Mouse (Mus musculus): Measurements from ENCODE around the gene Fastk. TPM values are rescaled to one million over a fixed set of nuclear protein-coding genes. Genes with fewer than 3 reads are reported as not detected.

The Fastk gene
- polyA plus RNA-seq, 1 experiment from 2014 or later = 108 TPM

GRCm38 (mm10) chr5:24394165-24394894, 50.8 kb downstream of the Fastk start:
- Histone ChIP-seq H3K9me3 (no peaks in the 10 kb centered on the region), H3K36me3 (no peaks in the 10 kb centered on the region), H3K4me2 (peak overlapping the region; percentile 51), H3K4me1 (peaks cover 8% of the 10 kb centered on the region; the same call in 1 of the 2 replicates), H3K27ac (peak overlapping the region; percentile 85), H3K27me3 (0 out of 2 replicates have a peak, but pooled peaks cover 6% of the 10 kb centered on the region), H3K4me3 (peak overlapping the region; percentile 64), H3K9ac (no peak overlapping the region)
- WGBS = under 1% methylated on average over 36 of the region's 36 CpGs
- peak; percentile 96 for ATAC-seq (ENCODE audit: insufficient number of reproducible peaks, low FRiP score, low TSS enrichment, low read depth)

GRCm38 (mm10) chr5:24393392-24393997, 51.6 kb downstream of the Fastk start, which contains the start of gene Abcb8:
Gene Abcb8 (plus strand): TSS chr5:24393663.
- Histone ChIP-seq H3K4me1 (peaks cover 8% of the 10 kb centered on the region; the same call in 1 of the 2 replicates), H3K27me3 (0 out of 2 replicates have a peak, but pooled peaks cover 6% of the 10 kb centered on the region), H3K9ac (no peak within 1 kb of the TSS), H3K9me3 (no peaks in the 10 kb centered on the region), H3K4me2 (peak within 1 kb of the TSS; percentile 51), H3K27ac (peak within 1 kb of the TSS; percentile 85), H3K36me3 (no peaks in the 10 kb centered on the region), H3K4me3 (peak within 1 kb of the TSS; percentile 64)
- 25% methylated on average over 7 of the region's 7 CpGs for WGBS
- ATAC-seq (ENCODE audit: insufficient number of reproducible peaks, low FRiP score, low TSS enrichment, low read depth) = no peak

GRCm38 (mm10) chr5:24392724-24393123, 52.4 kb downstream of the Fastk start:
- H3K4me1 ChIP-seq = peaks cover 16% of the 10 kb centered on the region

GRCm38 (mm10) chr5:24391864-24392263, 53.2 kb downstream of the Fastk start, which contains the start of gene Atg9b:
Gene Atg9b (minus strand): TSS chr5:24392143.
- 77% methylated on average over 7 of the region's 7 CpGs for WGBS
- H3K4me3 ChIP-seq = no peak within 1 kb of the TSS
- ATAC-seq (ENCODE audit: insufficient number of reproducible peaks, low FRiP score, low TSS enrichment, low read depth) = no peak

More at GRCm38 (mm10) chr5:24392724-24393123, 52.4 kb downstream of the Fastk start:
- WGBS = 74% methylated on average over 7 of the region's 7 CpGs
- H3K27me3 ChIP-seq = peaks cover 14% of the 10 kb centered on the region; the same call in 1 of the 2 replicates
- no peak overlapping the region for H3K27ac ChIP-seq
- H3K4me2 ChIP-seq = no peak overlapping the region
- H3K9ac ChIP-seq = no peak overlapping the region
- no peak for ATAC-seq (ENCODE audit: insufficient number of reproducible peaks, low FRiP score, low TSS enrichment, low read depth)
- no peaks in the 10 kb centered on the region for H3K9me3 ChIP-seq
- no peaks in the 10 kb centered on the region for H3K36me3 ChIP-seq
- no peak overlapping the region for H3K4me3 ChIP-seq

GRCm38 (mm10) chr5:24389658-24390020, 55.4 kb downstream of the Fastk start:
- Histone ChIP-seq H3K36me3 (no peaks in the 10 kb centered on the region), H3K4me1 (peaks cover 27% of the 10 kb centered on the region), H3K27ac (no peak overlapping the region), H3K4me3 (no peak overlapping the region), H3K9ac (no peak overlapping the region), H3K4me2 (no peak overlapping the region), H3K9me3 (no peaks in the 10 kb centered on the region), H3K27me3 (peaks cover 37% of the 10 kb centered on the region)
- 65% methylated on average over 4 of the region's 4 CpGs for WGBS
- no peak for ATAC-seq (ENCODE audit: insufficient number of reproducible peaks, low FRiP score, low TSS enrichment, low read depth)

More at GRCm38 (mm10) chr5:24391864-24392263, 53.2 kb downstream of the Fastk start, which contains the start of gene Atg9b:
- Histone ChIP-seq H3K9me3 (no peaks in the 10 kb centered on the region), H3K4me2 (no peak within 1 kb of the TSS), H3K9ac (no peak within 1 kb of the TSS), H3K4me1 (peaks cover 24% of the 10 kb centered on the region), H3K27me3 (peaks cover 22% of the 10 kb centered on the region), H3K36me3 (no peaks in the 10 kb centered on the region), H3K27ac (no peak within 1 kb of the TSS)

GRCm38 (mm10) chr5:24389011-24389657, 56.0 kb downstream of the Fastk start:
- ATAC-seq (ENCODE audit: insufficient number of reproducible peaks, low FRiP score, low TSS enrichment, low read depth) = no peak
- 58% methylated on average over 7 of the region's 7 CpGs for WGBS
- H3K27me3 ChIP-seq = peaks cover 37% of the 10 kb centered on the region

More at GRCm38 (mm10) chr5:24389011-24389657, 56.0 kb downstream of the Fastk start:
- Histone ChIP-seq H3K4me1 (peaks cover 32% of the 10 kb centered on the region), H3K4me3 (no peak overlapping the region), H3K9ac (no peak overlapping the region), H3K4me2 (no peak overlapping the region), H3K9me3 (no peaks in the 10 kb centered on the region), H3K36me3 (no peaks in the 10 kb centered on the region), H3K27ac (no peak overlapping the region)

Other genes with a start within 250 kb of the Fastk start
- gene Kcnh2, start 93.7 kb downstream of the Fastk start, polyA plus RNA-seq (2015; fragmentation: Nextera tagmentation; extraction: Ambion mirVana) = 3.5 and 4.9 TPM in 2 replicates
- gene Nos3, start 80.5 kb downstream of the Fastk start, polyA plus RNA-seq (2015; fragmentation: Nextera tagmentation; extraction: Ambion mirVana) = 7.5 and 8.0 TPM in 2 replicates
- gene Atg9b, start 53.1 kb downstream of the Fastk start, polyA plus RNA-seq (2015; fragmentation: Nextera tagmentation; extraction: Ambion mirVana) = 2.0 and 2.8 TPM in 2 replicates
- gene Abcb8, start 51.6 kb downstream of the Fastk start, polyA plus RNA-seq (2015; fragmentation: Nextera tagmentation; extraction: Ambion mirVana) = 38.9 and 46.5 TPM in 2 replicates
- 0.24 and 0.73 TPM in 2 replicates for gene Asic3, start 31.9 kb downstream of the Fastk start, polyA plus RNA-seq (2015; fragmentation: Nextera tagmentation; extraction: Ambion mirVana)
- gene Cdk5, start 21.8 kb downstream of the Fastk start, polyA plus RNA-seq (2015; fragmentation: Nextera tagmentation; extraction: Ambion mirVana) = 48.6 and 54.9 TPM in 2 replicates
- 36.7 and 40.0 TPM in 2 replicates for gene Slc4a2, start 21.4 kb downstream of the Fastk start, polyA plus RNA-seq (2015; fragmentation: Nextera tagmentation; extraction: Ambion mirVana)
- gene Tmub1, start 2.6 kb upstream of the Fastk start, polyA plus RNA-seq (2015; fragmentation: Nextera tagmentation; extraction: Ambion mirVana) = 21.3 and 23.9 TPM in 2 replicates
- gene Agap3, start 6.9 kb upstream of the Fastk start, polyA plus RNA-seq (2015; fragmentation: Nextera tagmentation; extraction: Ambion mirVana) = 32.4 and 34.1 TPM in 2 replicates
- gene Gbx1, start 81.9 kb upstream of the Fastk start, polyA plus RNA-seq (2015; fragmentation: Nextera tagmentation; extraction: Ambion mirVana) = 0.06 and 0.10 TPM in 2 replicates
- 0.99 and 1.8 TPM in 2 replicates for gene Asb10, start 95.7 kb upstream of the Fastk start, polyA plus RNA-seq (2015; fragmentation: Nextera tagmentation; extraction: Ambion mirVana)
- 0.14 and 0.26 TPM in 2 replicates for gene 4931409K22Rik, start 111.5 kb upstream of the Fastk start, polyA plus RNA-seq (2015; fragmentation: Nextera tagmentation; extraction: Ambion mirVana)
- 97.2 and 98.2 TPM in 2 replicates for gene Abcf2, start 132.2 kb upstream of the Fastk start, polyA plus RNA-seq (2015; fragmentation: Nextera tagmentation; extraction: Ambion mirVana)
- gene Chpf2, start 141.5 kb upstream of the Fastk start, polyA plus RNA-seq (2015; fragmentation: Nextera tagmentation; extraction: Ambion mirVana) = 37.7 and 39.5 TPM in 2 replicates
- 32.4 and 37.2 TPM in 2 replicates for gene Smarcd3, start 179.1 kb upstream of the Fastk start, polyA plus RNA-seq (2015; fragmentation: Nextera tagmentation; extraction: Ambion mirVana)
- 31.3 and 32.9 TPM in 2 replicates for gene Nub1, start 240.2 kb upstream of the Fastk start, polyA plus RNA-seq (2015; fragmentation: Nextera tagmentation; extraction: Ambion mirVana)